Mouse (Mus musculus) megakaryocyte, embryonic 14.5 days (primary cell): ENCODE measurements around the gene Pxk. TPM values are rescaled to one million over a fixed set of nuclear protein-coding genes. Genes with fewer than 3 reads are reported as not detected.

Source experiments
- H3K27me3 ChIP-seq: replicated peaks from 2 replicates; pipeline ENCODE3; 2012; ENCODE audit warnings: inconsistent platforms
- H3K36me3 ChIP-seq: replicated peaks from 2 replicates; pipeline ENCODE3; 2012; ENCODE audit warnings: low read length, inconsistent platforms, mixed read lengths
- H3K4me1 ChIP-seq: 2 replicates; pipeline ENCODE4 v1.6.1; 2012; ENCODE audit warnings: inconsistent platforms
- H3K4me3 ChIP-seq: replicated peaks from 2 replicates; pipeline ENCODE3; 2012; ENCODE audit warnings: moderate library complexity, mild to moderate bottlenecking, inconsistent platforms
- H3K9me3 ChIP-seq: 2 replicates; pipeline ENCODE4 v1.6.1; 2012; ENCODE audit warnings: inconsistent platforms
- FLI1 ChIP-seq: IDR thresholded peaks from 2 replicates; pipeline ENCODE4 v1.6.1; 2012; ENCODE audit warnings: low read length, inconsistent platforms, mixed read lengths
- GATA1 ChIP-seq: IDR thresholded peaks from 3 replicates; pipeline ENCODE4 v1.6.1; 2012; ENCODE audit warnings: mixed read lengths, low read length, inconsistent platforms, borderline replicate concordance
- polyA plus RNA-seq: library from polyadenylated mRNA; stranded (reverse); fragments of >175 nt; gene quantifications from 2 replicates; pipeline ENCODE4 v1.2.3, GENCODE M21; 2012; ENCODE audit warnings: low replicate concordance; ENCODE audit not compliant: insufficient read depth

The Pxk gene
- polyA plus RNA-seq, 1 experiment, result 7.4 TPM

GRCm38 (mm10) chr14:8139724-8140710 lies 42.0 kb downstream of the Pxk start:
- Histone ChIP-seq H3K4me1 (peaks cover 46% of the 10 kb centered on the region), H3K9me3 (no peaks in the 10 kb centered on the region), H3K36me3 (peaks cover 86% of the 10 kb centered on the region), H3K4me3 (no peak overlapping the region), H3K27me3 (no peaks in the 10 kb centered on the region)
- no peak for TF ChIP-seq FLI1
- no peak for TF ChIP-seq GATA1

- no peaks in the 10 kb centered on the region for H3K9me3 ChIP-seq
- H3K4me3 ChIP-seq, result no peak overlapping the region
- peaks cover 93% of the 10 kb centered on the region for H3K36me3 ChIP-seq
- no peaks in the 10 kb centered on the region for H3K27me3 ChIP-seq
- TF ChIP-seq GATA1, result no peak
- TF ChIP-seq FLI1, result no peak
- peaks cover 40% of the 10 kb centered on the region for H3K4me1 ChIP-seq
These were observed 43.1 kb downstream of the Pxk start for GRCm38 (mm10) chr14:8141131-8141530.

GRCm38 (mm10) chr14:8145594-8146558 lies 47.9 kb downstream of the Pxk start:
- no peak for TF ChIP-seq FLI1
- Histone ChIP-seq H3K27me3 (no peaks in the 10 kb centered on the region), H3K4me3 (no peak overlapping the region), H3K9me3 (no peaks in the 10 kb centered on the region), H3K36me3 (peaks cover 88% of the 10 kb centered on the region), H3K4me1 (peaks cover 26% of the 10 kb centered on the region)

- Histone ChIP-seq H3K36me3 (peaks cover 88% of the 10 kb centered on the region), H3K4me1 (peaks cover 18% of the 10 kb centered on the region), H3K27me3 (no peaks in the 10 kb centered on the region), H3K4me3 (no peak overlapping the region), H3K9me3 (no peaks in the 10 kb centered on the region)
- TF ChIP-seq FLI1, result no peak
- TF ChIP-seq GATA1, result no peak
These were observed 48.7 kb downstream of the Pxk start for GRCm38 (mm10) chr14:8146611-8147223.

- H3K36me3 ChIP-seq, result peaks cover 88% of the 10 kb centered on the region
- TF ChIP-seq FLI1 (no peak), GATA1 (no peak)
These were observed 50.8 kb downstream of the Pxk start for GRCm38 (mm10) chr14:8148842-8149241.

GRCm38 (mm10) chr14:8151757-8152156 lies 53.7 kb downstream of the Pxk start:
- peaks cover 25% of the 10 kb centered on the region for H3K4me1 ChIP-seq
- TF ChIP-seq FLI1 (no peak), GATA1 (no peak)
- H3K9me3 ChIP-seq, result no peaks in the 10 kb centered on the region
- H3K36me3 ChIP-seq, result peaks cover 80% of the 10 kb centered on the region
- H3K27me3 ChIP-seq, result no peaks in the 10 kb centered on the region
- no peak overlapping the region for H3K4me3 ChIP-seq

More at GRCm38 (mm10) chr14:8148842-8149241, 50.8 kb downstream of the Pxk start:
- no peak overlapping the region for H3K4me3 ChIP-seq
- no peaks in the 10 kb centered on the region for H3K27me3 ChIP-seq
- H3K9me3 ChIP-seq, result no peaks in the 10 kb centered on the region
- peaks cover 23% of the 10 kb centered on the region for H3K4me1 ChIP-seq

- peaks cover 27% of the 10 kb centered on the region for H3K4me1 ChIP-seq
- peak overlapping the region; percentile 48 for H3K4me3 ChIP-seq
- no peaks in the 10 kb centered on the region for H3K9me3 ChIP-seq
- H3K27me3 ChIP-seq, result no peaks in the 10 kb centered on the region
- peaks cover 81% of the 10 kb centered on the region for H3K36me3 ChIP-seq
- no peak for TF ChIP-seq GATA1
- TF ChIP-seq FLI1, result no peak
These were observed 56.1 kb downstream of the Pxk start for GRCm38 (mm10) chr14:8154072-8154471.

GRCm38 (mm10) chr14:8156947-8157346 lies 58.9 kb downstream of the Pxk start:
- TF ChIP-seq GATA1 (no peak), FLI1 (no peak)
- H3K27me3 ChIP-seq, result no peaks in the 10 kb centered on the region
- no peaks in the 10 kb centered on the region for H3K9me3 ChIP-seq
- peaks cover 27% of the 10 kb centered on the region for H3K4me1 ChIP-seq
- peaks cover 86% of the 10 kb centered on the region for H3K36me3 ChIP-seq
- no peak overlapping the region for H3K4me3 ChIP-seq

- Histone ChIP-seq H3K4me1 (peaks cover 19% of the 10 kb centered on the region), H3K9me3 (no peaks in the 10 kb centered on the region), H3K4me3 (no peak overlapping the region), H3K36me3 (peaks cover 88% of the 10 kb centered on the region), H3K27me3 (no peaks in the 10 kb centered on the region)
- no peak for TF ChIP-seq FLI1
- TF ChIP-seq GATA1, result no peak
These were observed 60.7 kb downstream of the Pxk start for GRCm38 (mm10) chr14:8158721-8159120.

GRCm38 (mm10) chr14:8159141-8159540 lies 61.1 kb downstream of the Pxk start:
- Histone ChIP-seq H3K36me3 (peaks cover 91% of the 10 kb centered on the region), H3K9me3 (no peaks in the 10 kb centered on the region), H3K4me1 (peaks cover 15% of the 10 kb centered on the region), H3K4me3 (no peak overlapping the region), H3K27me3 (no peaks in the 10 kb centered on the region)
- TF ChIP-seq FLI1, result no peak
